Mouse (Mus musculus) kidney, postnatal 25 days (tissue): ENCODE measurements around the gene Ptpn6.
A peak's percentile ranks its signal among the peaks of the same experiment; 100 is the strongest.

Experiments
- DNase-seq, 2 experiments: peaks; one replicate each; pipeline ENCODE4 v3.0.0; 2021; ENCODE audit warnings: mixed read lengths in 2 of 2

The Ptpn6 gene

GRCm38 (mm10) chr6:124738511-124739023 is at the start of gene Ptpn6:
TSS of gene Ptpn6 (minus strand) at chr6:124738714.
- DNase-seq = peak; percentile 90 to 97

DNA sequence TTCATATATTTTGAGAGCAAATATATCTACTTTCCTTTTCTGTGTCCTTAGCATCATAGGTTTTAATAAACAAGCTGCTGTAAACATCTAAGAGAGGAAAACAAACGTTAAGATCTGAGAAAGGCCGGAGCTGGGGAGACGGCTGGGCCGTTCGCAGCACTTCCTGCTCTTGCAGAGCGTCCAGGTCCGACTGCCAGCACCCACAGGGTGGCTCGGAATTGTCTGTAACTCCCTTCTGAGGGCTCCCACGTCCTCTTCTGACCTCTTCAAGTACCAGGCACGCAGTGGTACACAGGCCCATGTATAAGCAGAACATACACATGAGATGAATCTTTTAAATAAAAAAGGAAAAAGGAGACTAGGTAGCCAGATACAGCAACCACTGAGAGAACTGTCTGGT is 49.2 kb upstream of the Ptpn6 start:
- no peak for DNase-seq

DNA sequence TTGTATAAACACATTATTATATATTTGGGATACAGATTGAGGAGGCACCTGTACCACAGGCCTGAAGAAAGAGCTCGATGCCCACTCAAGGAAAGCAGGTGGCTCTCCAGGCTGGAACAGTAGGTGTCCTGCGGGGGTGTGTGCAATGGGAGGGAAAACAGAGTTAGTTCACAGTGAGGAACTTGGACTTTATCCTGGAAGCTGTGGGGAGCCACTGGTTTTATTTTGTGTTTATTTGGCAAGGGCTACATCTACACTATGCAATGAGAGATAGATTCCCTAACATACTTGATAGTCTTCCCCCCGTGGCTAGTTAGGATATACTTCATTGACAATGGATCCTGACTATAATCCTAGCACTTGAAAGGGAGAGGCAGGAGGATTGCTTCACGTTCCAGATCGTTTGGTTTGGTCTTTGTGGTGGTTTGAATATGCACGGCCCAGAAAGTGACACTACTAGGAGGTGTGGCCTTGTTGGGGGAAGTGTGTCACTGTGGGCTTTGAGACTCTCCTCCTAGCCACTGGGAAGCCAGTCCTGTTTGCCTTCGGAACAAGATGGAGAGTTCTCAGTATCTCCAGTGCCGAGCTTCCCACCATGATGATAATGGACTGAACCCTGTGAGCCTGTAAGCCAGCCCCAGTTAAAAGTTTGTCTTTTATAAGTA is 48.4 kb upstream of the Ptpn6 start:
- DNase-seq = peak; percentile 39 to 70

- DNase-seq = peak; percentile 56 to 65
Measured at GRCm38 (mm10) chr6:124782436-124782835, 43.9 kb upstream of the Ptpn6 start.

GRCm38 (mm10) chr6:124780917-124781316 is 42.4 kb upstream of the Ptpn6 start:
- DNase-seq = no peak

- DNase-seq = peak; percentile 53 to 59
Measured at GRCm38 (mm10) chr6:124779984-124780416, 41.5 kb upstream of the Ptpn6 start.

GRCm38 (mm10) chr6:124779222-124779983 is 40.9 kb upstream of the Ptpn6 start, which contains the start of gene Lrrc23:
TSS of gene Lrrc23 (minus strand) at chr6:124779727.
- DNase-seq = peak; percentile 52 to 57

DNA sequence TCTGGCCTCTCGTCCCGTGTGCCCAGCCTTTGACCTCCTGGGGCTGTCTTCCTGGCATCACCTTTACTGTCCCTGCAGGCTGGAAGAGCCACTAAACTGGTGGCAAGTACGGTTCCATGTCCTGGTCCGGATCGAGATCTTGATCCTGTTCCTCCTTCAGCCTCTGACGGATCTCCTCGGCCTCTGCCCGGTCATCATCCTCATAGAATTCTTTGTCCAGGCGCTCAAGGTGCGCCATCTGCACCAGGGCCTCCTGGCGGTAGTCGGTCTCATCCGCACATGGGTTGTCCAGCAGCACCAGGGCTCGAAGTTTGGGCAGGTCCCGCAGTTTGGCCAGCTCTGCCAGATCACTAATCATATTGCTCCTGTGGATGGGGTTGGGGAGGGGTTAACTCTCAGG is 32.0 kb upstream of the Ptpn6 start:
- no peak for DNase-seq

- no peak for DNase-seq
Measured at GRCm38 (mm10) chr6:124770013-124770412, 31.5 kb upstream of the Ptpn6 start.

GRCm38 (mm10) chr6:124769101-124769765 is 30.7 kb upstream of the Ptpn6 start, which contains the start of gene Eno2:
TSS of gene Eno2 (minus strand) at chr6:124769673.
- peak; percentile 31 to 62 for DNase-seq

- no peak for DNase-seq
Measured at GRCm38 (mm10) chr6:124768704-124769044, 30.2 kb upstream of the Ptpn6 start.

GRCm38 (mm10) chr6:124767920-124768703 is 29.6 kb upstream of the Ptpn6 start:
- no peak for DNase-seq

DNA sequence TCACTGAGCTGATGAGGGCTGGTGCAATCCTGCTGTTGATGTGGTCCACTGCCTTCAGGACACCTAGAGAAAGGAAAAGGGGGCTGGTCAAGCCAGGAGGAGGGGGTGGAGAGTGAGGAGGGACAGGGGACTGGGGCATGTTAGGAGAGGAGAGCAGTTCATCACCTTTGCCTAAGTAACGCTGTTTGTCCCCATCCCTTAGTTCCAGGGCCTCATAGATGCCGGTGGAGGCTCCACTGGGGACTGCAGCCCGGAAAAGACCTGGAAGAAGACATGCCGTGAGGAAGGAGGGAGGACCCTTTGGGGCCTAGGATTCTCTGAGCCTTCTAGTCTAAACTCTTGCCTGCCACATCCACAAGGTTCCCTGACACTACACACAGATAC is 29.0 kb upstream of the Ptpn6 start:
- DNase-seq = no peak

- no peak for DNase-seq
Measured at GRCm38 (mm10) chr6:124765951-124766350, 27.4 kb upstream of the Ptpn6 start.

DNA sequence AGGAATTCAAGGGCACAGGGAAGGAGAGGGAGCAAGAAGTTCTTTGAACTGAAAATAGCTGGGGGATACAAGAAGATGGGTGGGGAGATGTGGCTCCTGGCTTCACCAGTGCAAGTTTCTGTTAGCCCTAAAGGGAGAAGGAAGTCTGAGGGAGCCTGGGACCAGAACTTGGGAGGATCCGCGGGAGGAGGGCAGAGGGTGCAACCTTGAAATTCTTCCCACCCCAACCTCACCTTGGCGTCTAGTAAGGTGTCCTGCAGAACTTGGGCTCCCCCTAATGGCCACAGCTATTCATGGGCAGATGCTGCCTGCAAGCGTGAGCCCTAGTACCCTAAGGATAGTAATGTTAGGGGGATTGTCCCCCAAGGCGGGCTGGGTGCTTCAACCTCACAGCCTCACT is 20.7 kb upstream of the Ptpn6 start:
- peak; percentile 93 to 95 for DNase-seq

GRCm38 (mm10) chr6:124758849-124759232 is 20.3 kb upstream of the Ptpn6 start:
- DNase-seq = no peak

- DNase-seq = peak; percentile 53 to 68
Measured at GRCm38 (mm10) chr6:124757909-124758848, 19.7 kb upstream of the Ptpn6 start.

DNA sequence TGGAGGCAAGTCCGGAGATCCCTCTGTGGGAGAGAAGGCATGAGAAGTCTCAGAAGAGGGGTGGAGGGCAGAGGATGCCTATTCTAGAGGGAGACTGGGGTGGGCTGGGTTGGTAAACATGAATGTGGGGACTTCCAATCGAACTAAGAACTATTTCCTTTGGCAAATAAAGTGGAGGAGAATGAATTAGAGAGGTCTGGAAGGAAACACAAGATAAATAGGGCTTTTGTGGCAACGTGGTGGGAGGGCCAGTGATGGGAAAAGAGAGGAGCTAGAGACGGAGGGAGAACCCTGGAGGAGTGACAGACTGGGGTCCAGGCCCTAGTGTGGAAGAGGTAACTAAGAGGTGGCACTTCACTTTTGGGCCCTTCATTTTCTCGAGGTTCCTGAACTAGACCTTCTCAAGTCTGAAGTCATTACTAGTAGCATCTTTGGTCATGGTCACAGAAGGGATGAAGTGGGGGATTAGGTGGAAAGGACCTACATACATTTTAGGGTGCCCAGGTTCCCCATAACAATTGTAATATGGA is 18.9 kb upstream of the Ptpn6 start:
- no peak for DNase-seq

DNA sequence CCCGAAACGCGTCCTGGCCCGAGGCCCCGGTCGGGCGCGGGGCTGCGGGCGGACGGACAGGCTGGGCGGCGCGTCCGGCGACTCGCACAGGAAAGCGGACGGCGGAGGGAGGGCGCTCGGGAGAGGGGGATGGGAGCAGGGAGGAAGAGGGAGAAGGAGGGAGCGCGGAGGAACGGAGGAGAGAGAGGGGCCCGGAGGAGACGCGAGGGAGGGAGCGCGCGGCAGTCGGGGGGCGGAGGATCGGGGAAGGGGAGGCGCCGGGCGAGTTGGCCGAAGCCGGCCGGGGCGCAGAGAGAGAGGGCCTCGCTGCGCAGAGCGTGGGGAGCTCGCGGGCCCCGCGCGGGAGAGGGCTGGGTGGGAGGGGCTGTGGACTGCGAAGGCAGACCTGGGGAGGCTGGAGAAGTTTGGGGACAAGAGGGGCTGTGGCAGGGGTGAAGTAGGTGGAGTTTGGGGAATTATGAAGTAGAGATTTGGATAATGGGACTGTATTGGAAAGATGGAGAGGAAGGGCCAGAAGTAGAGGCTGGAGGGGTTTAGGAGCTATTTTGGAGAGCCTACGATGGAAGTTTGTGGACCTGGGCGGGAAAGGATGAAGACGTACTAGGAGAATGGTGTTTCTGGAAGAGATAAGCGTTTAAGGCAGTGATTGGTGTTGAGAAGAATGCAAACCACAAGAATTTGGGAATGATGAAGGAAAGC is 18.3 kb upstream of the Ptpn6 start:
- peak; percentile 88 to 94 for DNase-seq

DNA sequence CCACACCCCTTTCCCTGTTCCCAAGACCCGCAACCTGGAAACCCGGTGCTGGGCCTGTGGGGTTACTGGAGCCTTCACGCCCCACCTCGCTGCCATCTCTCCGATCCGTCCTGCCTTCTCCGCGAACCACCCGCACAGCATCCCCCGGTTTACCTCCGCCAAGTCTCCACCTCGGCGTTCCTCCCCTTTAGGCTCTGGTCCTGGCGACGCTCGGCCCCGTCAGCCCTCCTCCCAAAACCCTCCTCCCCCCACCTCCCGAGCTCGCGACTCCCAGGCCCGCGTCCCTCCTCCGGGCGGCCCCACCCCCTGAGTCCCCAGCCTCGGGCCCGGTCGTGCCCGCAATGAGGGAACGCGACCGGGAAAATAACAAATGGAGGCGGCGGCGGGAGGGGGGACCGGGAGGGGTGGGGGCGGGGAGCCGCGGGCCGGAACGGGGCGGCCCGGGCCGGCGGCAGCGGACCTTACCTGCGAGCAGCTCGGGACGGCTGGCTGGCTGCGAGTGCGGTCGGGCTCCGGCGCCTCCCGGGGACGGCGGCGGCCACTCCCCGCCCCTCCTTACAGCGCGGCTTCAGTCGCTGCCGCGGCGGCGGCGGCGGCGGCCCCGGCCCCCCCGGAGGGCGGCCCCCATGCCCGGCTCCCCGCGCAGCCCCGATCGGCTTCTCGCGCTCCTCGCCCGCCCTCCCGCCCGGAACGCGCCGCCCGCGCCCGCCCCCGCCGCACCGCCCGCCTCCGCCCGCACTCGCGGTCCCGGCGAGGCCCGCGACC is 17.5 kb upstream of the Ptpn6 start, which contains the start of the genes Gm45234 and Atn1:
Gene Gm45234 (minus strand): TSS at position 191 of the 765 bp plus-strand sequence.
Gene Atn1 (minus strand): TSS at position 694 of the 765 bp plus-strand sequence.
- peak; percentile 77 to 91 for DNase-seq
